Mouse (Mus musculus) left cerebral cortex, postnatal 36 days (tissue): ENCODE measurements at regions not wholly inside any gene's neighbourhood (a gene's known extent, or its start where the extent isn't known, plus 50 kb on each side); places are given as distances from the start of the nearest gene placed in this dataset.

Source experiments
- DNase-seq, 2 experiments: peaks; one replicate each; pipeline ENCODE4 v3.0.0; 2021 to 2022; ENCODE audit warnings: low spot score in 2 of 2, mixed read lengths in 1 of 2
- intact Hi-C: fragments of 180-260 bp; cut with DNase I; formaldehyde crosslinking; loops from one replicate; pipeline ENCODE4 v1.15.1; 2025

DNA sequence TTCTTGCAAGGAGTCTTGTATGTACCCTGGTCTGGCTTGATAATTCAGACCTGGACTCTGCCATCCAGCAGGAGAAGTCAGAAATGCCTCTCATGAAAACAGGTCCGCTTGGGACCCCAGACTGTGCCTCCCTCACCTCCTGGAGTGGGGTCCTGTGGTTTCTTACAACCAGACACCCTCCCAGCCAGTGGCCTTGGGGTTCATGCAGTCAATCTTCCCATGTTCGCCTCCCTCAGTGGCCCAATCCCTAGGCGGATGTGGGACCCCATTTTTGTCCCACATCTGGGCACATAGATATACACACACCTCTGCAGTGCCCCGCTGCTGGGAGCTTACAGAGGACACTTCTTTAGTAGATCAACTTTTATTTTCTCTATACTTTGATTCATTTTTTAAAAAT, 217.7 kb downstream of the Lrfn2 start:
- DNase-seq: no peak
- intact Hi-C loops: no loop called here

DNA sequence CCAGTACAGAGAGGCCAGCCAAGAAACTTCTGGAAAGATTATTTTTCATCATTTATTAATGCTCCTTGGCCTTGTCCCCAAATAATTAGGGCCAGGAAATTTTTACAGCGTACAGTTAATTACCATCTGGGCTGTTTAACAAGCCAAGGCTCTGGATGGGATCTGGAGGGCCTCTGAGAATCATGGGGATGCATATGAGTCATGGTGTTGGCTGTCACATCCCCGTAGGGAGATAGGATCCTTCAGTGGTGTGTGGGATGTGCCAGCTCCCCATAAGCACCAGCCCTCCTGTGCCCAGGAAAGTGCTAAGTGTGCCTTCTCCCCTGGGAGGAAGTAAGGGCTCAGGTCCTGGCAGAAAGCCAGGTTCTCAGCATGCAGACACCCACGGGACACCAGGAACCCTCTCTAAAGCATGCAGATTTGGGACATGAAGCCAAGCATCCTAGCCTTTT, 218.8 kb downstream of the Lrfn2 start:
- intact Hi-C loops: no loop called here
- peak; percentile 42 to 61 for DNase-seq

DNA sequence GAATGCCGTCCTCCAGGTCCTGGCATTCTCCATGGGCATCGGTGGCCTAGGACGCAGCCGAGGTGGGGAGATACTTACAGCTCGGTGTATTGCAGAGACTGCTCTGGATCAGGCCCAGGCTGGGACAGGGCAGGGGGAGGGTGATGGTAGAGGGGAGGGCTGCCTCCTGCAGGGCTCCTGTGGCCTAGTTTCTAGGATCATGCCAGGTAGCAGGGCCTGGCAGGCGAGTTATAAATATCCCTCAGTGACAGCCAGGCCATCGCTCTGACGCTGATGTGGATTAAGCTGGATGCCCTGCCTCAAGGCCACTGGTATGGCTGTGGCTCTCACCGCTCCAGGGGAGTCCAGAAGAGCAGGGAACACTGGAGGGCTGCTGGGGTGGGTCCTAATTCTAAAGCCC, 221.8 kb downstream of the Lrfn2 start:
- DNase-seq: no peak
- intact Hi-C loops: no loop called here

DNA sequence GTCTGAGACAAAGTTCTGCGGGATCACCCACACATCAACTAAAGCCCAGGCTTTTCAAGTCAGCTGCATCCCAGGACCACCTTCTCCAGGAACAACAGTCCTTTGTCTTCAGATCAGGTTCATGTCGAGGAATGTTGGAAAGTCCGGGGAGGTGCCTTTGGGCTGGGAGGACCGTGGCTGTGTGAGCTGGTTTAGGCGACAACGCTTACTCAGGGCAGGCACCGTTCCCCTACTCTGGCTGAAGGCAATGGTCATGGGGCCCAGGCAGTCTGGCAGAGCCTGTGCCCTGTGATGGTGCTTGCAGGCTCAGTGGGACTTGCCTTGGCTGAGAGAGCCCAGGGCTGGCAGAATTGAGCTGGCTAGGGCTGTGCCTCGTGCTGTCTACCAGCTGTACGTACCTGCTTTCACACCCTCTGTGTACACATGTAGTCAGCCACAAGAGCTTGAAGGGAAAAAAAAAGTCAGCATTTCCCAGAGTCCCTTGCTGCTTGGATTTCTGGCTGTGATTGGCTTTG, 222.9 kb downstream of the Lrfn2 start:
- DNase-seq: no peak
- intact Hi-C loops: no loop called here

DNA sequence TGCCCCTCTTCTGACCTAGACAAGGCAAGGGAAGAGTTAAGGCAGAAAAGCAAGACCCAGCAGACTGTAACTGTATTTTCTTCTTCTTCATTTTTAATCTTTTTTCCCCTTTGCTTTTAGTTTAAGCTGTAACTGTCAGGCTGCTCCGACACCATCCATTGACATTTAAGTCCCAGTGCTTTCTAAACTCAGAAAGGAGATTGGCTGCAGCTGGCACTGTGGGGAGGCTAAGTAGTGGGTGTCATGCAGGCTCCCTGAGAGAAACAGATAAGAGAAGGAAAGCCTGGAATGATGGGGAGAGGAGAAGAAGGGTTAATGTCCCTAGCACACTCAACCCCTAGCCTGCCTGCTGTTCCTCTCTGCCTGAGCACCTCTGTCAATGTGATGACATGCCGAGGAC, 225.4 kb downstream of the Lrfn2 start:
- no peak for DNase-seq
- intact Hi-C loops: no loop called here

DNA sequence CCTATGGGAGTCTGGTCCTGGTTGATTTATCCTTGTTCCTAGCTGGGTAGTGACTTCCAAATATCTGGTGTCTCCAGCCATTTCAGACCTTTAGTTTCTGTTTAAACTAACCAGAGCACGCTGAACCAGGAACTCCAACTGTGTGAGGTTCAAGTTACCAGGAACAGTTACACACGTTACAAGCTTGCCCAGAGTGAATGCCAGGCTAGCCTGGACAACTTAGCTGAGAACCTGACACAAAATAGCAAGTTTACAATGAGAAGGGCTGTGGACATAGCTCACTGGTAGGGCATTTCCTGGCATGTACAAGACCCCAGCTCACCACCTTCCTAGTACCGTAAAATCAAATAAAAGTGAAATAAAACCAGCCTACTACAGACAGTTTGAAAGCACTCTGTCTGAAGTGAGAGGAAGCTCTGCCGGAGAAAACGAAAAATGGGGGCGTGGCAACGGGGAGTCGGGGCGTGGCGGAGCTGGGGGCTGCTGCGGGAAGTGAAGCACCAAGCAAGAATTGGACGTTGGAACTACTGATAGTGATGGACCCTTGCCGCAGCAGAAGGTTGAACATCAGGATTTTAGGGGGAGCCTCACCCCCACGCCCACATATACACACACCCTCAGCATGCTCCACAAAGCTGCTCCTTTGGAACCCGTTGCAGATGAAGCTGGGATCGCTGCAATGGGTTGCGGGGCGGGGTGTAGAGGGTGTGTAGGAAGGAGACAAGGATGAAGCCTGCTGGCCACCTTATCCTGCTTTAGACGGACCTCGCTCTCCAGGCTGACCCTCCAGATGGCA, 239.3 kb downstream of the Lrfn2 start:
- intact Hi-C loops: loop anchor here (1.0 kb wide), 1 partner anchor 86 kb away; no protein-coding TSS in a partner anchor
- DNase-seq: no peak

DNA sequence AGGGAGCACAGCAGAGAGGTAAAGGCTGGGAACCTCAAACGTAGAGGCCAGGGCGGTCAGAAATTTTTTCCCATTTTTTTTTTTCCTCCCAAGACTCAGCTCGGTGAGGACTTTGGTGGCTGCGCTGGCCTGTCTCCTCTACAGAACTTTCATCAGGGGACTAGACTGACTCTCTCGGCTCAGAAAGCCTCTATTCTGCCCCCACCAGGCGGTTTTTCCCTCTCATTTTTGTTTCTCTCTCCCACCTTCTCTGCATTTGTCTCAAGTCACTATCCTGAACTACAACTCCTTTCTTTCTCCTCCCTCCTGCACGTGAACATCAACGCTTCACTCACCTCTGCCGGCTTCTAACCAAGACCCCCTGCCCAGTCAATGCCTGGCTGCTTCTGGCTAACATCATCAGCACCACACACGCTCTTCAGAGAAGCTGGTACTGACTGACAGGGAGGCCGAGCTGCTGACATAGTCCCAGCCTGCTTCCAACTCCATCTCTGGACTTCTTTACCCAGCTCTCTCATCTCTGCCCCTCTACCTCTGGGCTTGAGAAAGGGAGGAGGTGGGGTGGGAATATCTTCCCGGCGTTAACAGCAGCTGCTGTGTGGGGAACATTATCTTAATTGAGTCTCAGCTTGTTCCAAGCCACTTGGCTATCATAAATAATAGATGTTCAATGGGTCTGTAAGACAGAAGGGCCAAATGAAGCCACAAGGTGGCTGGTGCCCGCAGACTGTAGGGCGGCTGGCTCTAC, 240.0 kb downstream of the Lrfn2 start:
- intact Hi-C loops: no loop called here
- no peak for DNase-seq

DNA sequence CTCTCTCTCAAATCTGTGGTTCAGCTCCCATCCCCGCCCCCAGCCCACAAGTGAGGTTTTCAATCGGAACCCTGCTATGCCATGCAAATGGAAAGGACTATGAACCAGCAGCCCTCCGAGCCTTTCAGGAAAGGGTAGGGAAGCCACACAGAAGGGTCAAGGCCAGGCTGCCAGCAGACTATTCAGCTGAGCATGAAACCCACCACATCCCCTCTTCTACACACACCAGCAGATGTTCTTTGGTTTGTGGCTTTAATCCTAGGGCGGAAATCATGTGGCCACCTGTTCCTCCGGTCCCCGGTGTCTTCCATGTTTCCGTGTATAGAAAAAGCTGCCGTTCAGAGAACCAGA, 240.6 kb downstream of the Lrfn2 start:
- intact Hi-C loops: no loop called here
- no peak for DNase-seq

DNA sequence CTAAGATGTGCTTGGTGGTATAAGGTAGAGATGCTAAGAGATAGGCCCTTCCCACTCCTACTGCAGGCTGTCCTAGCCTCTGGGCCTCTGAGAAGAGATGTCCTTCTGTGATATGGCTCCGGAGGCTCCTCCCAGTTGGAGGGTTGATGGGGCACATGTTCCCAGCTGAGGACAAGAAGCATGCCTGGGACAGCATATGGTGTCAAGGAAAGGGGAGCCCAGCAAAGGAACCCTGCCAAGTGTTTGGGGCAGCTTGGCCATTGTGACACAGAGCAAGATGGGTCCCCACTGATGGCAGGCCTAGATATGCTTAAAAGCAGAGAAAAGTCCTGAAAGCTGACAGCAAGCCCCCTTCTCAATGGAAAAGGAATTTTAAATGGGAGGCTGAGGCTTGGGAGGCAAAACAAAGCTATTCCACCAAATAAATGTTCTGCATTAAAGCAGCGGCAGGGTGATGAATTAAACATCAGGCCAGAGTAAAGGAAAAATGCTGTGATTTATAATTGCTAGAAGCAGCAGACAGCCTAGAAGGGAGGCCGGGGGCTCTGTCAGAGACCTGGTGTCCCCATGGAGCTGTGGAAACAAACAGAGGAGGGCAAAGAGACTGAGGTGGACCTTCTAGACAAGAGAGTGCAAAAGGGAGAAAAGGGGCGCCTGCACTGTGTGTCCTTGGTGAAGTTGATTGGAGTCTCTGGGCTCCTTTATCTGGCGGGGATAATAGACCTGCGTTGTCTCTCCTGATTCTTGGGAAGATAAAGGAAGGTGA, 246.0 kb downstream of the Lrfn2 start:
- intact Hi-C loops: no loop called here
- no peak for DNase-seq

DNA sequence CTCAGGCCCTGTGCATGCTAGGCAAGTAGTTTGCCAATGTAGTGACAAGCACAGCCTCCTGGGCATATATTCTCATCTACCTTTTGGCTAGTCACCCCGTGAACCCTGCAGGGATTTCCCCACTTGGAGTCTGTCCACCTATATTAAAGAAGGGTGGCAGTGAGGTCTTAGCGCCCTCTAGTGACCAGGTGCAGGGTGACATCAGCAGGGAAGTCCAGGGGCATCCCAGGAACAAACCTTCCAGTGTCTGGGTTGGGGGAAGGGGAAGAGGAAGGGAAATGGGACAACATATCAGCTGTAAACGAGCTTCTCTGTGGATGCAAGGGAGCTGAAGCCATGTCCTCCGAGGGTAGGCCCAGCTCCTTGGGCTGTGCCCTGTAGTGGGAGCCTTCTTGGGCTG, 245.7 kb upstream of the Mocs1 start:
- intact Hi-C loops: loop anchor here (10.0 kb wide), 1 partner anchor 718 kb away; no protein-coding TSS in a partner anchor
- peak; percentile 31 to 38 for DNase-seq

DNA sequence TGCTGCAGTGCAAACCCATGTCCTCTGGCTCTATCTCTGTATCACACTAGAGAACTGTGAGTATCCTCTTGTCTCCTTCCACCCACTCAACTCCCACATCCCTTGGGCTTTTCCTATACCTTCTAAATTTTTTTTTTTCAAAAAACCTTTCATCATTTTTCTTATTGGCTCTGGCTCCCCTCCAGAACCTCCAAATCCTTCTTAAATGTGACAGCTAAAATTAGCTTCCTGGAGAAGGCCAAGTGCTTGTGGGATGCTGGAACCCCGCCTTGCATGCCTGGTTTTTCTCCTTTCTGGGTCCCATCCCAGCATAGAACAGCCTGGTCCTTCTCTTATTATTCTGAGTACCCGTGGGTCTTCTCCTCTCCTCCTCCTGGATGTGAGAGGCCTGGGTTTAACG, 244.2 kb upstream of the Mocs1 start:
- DNase-seq: peak; percentile 64 to 67
- intact Hi-C loops: loop anchor here (1.0 to 10.0 kb wide), 2 partner anchors 252 to 719 kb away; partner anchors contain the start of gene Lrfn2

DNA sequence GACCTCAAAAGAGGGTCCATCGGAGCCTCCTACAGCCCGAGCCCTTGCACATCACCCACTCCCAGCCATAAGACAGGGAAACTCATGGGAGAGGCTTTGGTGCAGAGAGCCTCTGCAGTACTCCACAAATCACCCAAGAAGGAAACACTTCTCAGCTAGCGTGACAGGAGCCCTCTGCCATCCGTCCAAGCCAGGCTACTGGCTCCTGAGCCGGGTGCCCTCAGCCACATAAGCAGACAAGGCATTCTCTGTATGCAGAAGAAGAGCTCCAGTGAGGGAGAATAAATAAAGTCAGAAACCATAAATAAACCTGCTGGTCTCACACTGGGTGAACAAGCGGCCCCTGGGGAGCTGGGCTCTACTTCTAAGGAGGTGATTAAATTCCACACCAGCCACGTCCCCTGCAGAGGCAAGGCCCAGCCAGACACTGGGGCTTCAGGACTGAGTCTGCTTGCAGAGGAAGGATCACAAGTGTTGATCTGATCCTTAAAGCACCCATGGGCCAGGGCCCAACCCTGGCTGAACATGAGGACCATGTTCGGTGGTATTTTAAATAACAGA, 243.0 kb upstream of the Mocs1 start:
- DNase-seq: no peak
- intact Hi-C loops: loop anchor here (10.0 kb wide), 1 partner anchor 720 kb away; no protein-coding TSS in a partner anchor

DNA sequence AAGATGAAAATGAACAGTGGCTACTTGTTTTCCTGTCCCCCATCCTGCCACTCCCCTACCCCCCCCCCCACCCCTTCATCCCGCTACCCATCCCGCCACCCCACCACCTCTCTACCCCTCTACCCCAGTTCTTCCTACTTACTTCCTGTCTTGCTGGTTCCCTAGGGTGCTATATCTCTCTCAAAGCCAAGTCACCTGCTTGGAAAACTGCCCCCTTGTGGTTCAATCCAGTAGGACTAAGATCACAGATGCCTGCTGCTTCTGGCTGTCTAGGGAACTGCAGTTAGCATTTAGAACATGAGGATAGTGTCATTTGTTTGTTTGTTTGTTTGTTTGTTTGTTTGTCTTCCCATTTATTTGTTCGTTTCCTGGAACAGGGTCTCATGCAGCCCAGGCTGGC, 238.4 kb upstream of the Mocs1 start:
- intact Hi-C loops: loop anchor here (10.0 kb wide), 1 partner anchor 725 kb away; no protein-coding TSS in a partner anchor
- DNase-seq: no peak

DNA sequence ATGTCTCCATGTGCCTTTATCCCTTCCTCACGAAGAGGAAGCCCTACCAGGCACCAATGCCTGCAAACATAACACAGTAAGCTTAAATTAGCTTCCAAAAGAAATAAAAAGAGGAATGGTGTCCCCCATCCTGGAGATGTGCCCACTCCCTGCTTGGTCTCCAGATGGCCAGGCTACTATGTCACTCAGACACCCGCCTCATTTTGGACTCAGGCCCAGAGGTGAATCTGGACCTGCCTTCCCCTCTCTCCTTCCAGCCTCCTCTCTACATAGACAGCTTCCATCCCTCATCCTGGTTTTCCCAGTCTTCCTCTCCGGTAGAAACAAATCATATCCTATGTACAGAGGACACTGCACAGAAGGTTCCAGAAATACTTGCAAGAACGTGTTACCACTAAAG, 237.8 kb upstream of the Mocs1 start:
- intact Hi-C loops: no loop called here
- DNase-seq: no peak

DNA sequence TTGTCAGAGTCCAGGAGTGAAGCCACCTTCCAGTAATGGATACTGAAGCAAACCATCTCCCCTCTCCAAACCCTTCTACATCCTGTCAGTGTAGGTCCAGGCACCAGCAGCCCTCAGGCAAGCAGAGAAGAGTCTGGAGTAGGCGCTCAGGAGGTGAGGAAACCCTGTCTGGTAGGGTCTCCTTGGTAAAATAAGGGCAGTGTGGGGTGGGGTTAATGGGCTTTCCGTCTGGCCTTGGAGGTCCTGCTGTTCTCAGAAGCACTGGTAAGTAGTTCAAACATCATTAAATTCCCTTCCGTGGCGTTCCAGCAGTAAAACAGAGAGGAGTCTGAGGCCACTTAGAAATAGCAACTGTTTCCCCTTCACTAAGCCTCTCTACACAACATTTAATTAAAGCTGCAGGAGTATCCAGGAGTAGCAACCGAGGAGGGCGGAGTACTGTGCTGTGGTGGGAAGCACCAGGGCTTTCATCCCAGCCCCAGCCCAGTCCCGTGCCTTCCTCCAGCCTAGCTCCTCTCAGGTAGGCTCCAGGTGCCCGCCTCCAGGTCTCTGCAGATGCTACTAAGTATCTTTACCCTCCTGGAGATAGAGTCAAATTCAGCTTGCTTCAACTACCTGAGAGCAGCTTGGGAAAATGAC, 232.0 kb upstream of the Mocs1 start:
- no peak for DNase-seq
- intact Hi-C loops: no loop called here

DNA sequence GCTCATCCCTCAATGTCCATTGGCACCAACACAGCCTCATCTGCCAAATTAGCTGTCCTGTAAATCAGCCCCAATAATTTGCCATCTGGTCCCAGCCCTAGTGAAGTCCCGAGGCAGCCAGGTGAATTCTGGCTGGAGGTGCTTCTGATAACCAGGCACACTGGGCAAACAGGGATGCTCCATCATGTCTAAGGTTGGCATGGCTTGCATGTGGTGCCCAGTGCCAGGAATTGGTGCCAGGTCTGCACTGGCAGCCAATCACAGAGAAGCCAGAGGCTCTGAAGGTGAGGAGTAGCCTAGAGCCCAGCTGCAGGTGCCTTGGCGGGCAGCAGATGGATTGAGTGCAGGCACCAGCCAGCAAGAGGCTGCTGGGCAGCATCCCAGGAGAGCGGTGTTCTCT, 226.7 kb upstream of the Mocs1 start:
- no peak for DNase-seq
- intact Hi-C loops: no loop called here

DNA sequence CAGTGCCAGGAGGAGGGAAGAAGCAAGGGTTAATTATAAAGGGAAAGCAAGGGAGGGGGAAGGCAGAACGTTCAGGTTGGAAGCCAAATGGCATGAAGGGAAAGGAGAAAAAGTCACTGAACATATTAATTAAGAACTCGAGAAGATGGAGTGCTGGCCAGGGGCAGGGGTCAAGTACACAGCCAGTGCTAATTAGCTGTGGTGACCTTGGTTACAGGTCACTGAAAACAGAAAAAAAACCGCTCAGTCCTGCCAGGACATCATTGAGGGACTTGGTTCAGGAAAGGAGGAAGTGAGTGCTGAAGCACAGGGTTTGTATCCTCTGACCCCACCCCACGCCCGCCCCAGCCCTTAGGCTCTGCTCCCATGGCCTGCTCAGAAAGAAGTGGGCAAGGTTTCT, 223.1 kb upstream of the Mocs1 start:
- intact Hi-C loops: loop anchor here (5.0 kb wide), 1 partner anchor 197 kb away; no protein-coding TSS in a partner anchor
- DNase-seq: no peak

DNA sequence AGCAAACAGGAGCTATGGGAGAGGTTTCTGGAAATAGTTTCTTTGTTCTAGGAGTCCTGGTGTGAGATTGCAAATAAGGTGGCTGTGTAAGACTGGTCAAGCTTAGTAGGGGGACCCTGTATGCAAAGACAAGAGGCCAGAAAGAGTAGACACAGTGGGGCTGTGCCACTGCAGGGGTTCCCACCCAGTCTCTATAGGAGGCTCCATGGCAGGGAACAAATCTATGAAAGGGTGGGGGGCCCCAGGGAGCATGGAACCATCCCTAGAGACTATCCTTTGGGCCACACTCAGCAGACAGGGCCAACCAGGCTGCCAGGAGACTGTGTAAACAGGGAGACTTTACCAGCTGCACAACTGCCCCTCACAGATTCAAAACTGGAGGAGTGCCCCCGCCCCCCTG, 222.6 kb upstream of the Mocs1 start:
- intact Hi-C loops: loop anchor here (5.0 kb wide), 1 partner anchor 197 kb away; no protein-coding TSS in a partner anchor

DNA sequence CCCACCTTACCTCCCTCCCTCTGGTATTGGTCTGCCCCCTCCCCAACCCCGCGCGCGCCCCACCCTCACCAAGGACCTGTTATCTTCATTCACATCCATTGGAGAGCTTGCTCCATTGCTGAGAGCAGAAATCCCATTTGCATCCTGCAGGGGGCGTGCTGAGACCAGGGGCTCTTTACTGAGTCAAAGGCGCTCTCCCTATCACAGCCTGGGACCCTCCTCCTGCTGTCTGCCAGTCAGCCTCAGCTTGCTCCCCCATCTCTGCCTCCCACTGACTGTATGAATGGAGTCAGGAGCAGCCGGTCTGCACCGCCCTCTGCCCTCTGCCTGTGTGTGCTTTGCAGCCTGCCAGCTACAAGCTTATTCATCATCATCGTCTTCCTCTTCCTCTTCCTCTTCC, 221.5 kb upstream of the Mocs1 start:
- intact Hi-C loops: loop anchor here (5.0 kb wide), 1 partner anchor 196 kb away; no protein-coding TSS in a partner anchor
- DNase-seq: no peak

More for the DNA sequence above, 222.6 kb upstream of the Mocs1 start:
- no peak for DNase-seq
